Mouse (Mus musculus) olfactory bulb, adult 2 months (tissue): ENCODE data around the gene Rft1. TPM values are rescaled to one million over a fixed set of nuclear protein-coding genes. Genes with fewer than 3 reads are reported as not detected.
"Not testable (repeated sequence)": the region's sequence is repeated elsewhere in the genome, so short reads cannot be mapped to it uniquely, and the experiment has no call there.

Source experiments
- H3K27ac ChIP-seq: fragments of 200-500 bp; 2 replicates; pipeline ENCODE4 v1.5.1; 2012; ENCODE audit warnings: low read depth, low read length; ENCODE audit not compliant: insufficient read depth
- H3K4me1 ChIP-seq: fragments of 200-500 bp; 2 replicates; pipeline ENCODE4 v1.6.1; 2012; ENCODE audit warnings: low read length; ENCODE audit not compliant: control insufficient read depth, insufficient read depth
- H3K4me3 ChIP-seq: fragments of 200-500 bp; 2 replicates; pipeline ENCODE4 v1.5.1; 2012; ENCODE audit warnings: mild to moderate bottlenecking, low read depth, low read length, moderate library complexity; ENCODE audit not compliant: insufficient read depth
- CTCF ChIP-seq: fragments of 200-500 bp; IDR thresholded peaks from 2 replicates; pipeline ENCODE4 v1.5.1; 2012; ENCODE audit warnings: low read depth, mild to moderate bottlenecking, low read length, moderate library complexity; ENCODE audit not compliant: insufficient read depth
- POLR2A ChIP-seq: fragments of 200-500 bp; IDR thresholded peaks from 2 replicates; pipeline ENCODE4 v1.6.1; 2012; ENCODE audit warnings: mild to moderate bottlenecking, low read depth, low read length, moderate library complexity; ENCODE audit not compliant: insufficient read depth
- WGBS: fragments of 180-500 bp; shearing (Covaris S2); methylation state at CpG from one replicate; pipeline ENCODE4 v1.1.7; 2018; 5-methylcytosine and 5-hydroxymethylcytosine counted together
- polyA plus RNA-seq: library from polyadenylated mRNA; stranded (reverse); fragments of >200 nt; gene quantifications from 2 replicates; pipeline ENCODE4 v1.2.4, GENCODE M21; 2012; ENCODE audit warnings: low replicate concordance; ENCODE audit not compliant: missing spikeins, insufficient read depth, insufficient read length

Gene Rft1
- polyA plus RNA-seq, 1 experiment, result not detected

- TF ChIP-seq POLR2A (no peak), CTCF (no peak)
- 90% methylated on average over 1 of the region's 1 CpGs for WGBS
- Histone ChIP-seq H3K27ac (no peak overlapping the region), H3K4me1 (peaks cover 7% of the 10 kb centered on the region; the same call in 1 of the 2 replicates), H3K4me3 (no peak overlapping the region)
These were observed 59.6 kb downstream of the Rft1 start for GRCm38 (mm10) chr14:30713769-30714168.

GRCm38 (mm10) chr14:30714799-30715617 lies 60.8 kb downstream of the Rft1 start, which contains the start of gene Sfmbt1:
TSS of gene Sfmbt1 (plus strand) at chr14:30714849.
- 3% methylated on average over 87 of the region's 87 CpGs for WGBS

GRCm38 (mm10) chr14:30715618-30716050 lies 61.5 kb downstream of the Rft1 start:
- H3K4me3 ChIP-seq, result peak overlapping the region; percentile 67
- H3K4me1 ChIP-seq, result peaks cover 9% of the 10 kb centered on the region
- 1% methylated on average over 46 of the region's 68 CpGs for WGBS
- peak; percentile 47; the same call in 1 of the 2 replicates for TF ChIP-seq POLR2A
- TF ChIP-seq CTCF, result no peak
- peak overlapping the region; percentile 73 for H3K27ac ChIP-seq

More at GRCm38 (mm10) chr14:30714799-30715617, 60.8 kb downstream of the Rft1 start, which contains the start of gene Sfmbt1:
- H3K4me3 ChIP-seq, result peak within 1 kb of the TSS; percentile 67
- H3K27ac ChIP-seq, result peak within 1 kb of the TSS; percentile 73
- TF ChIP-seq CTCF, result no peak
- no peak for TF ChIP-seq POLR2A
- peaks cover 9% of the 10 kb centered on the region for H3K4me1 ChIP-seq

GRCm38 (mm10) chr14:30716051-30716952 lies 62.1 kb downstream of the Rft1 start:
- Histone ChIP-seq H3K4me1 (peaks cover 9% of the 10 kb centered on the region), H3K27ac (no peak overlapping the region), H3K4me3 (peak overlapping the region; percentile 67)
- under 1% methylated on average over 67 of the region's 106 CpGs for WGBS
- TF ChIP-seq POLR2A (no peak), CTCF (no peak)

- H3K27ac ChIP-seq, result no peak overlapping the region
- WGBS, result 3% methylated on average over 7 of the region's 7 CpGs
- TF ChIP-seq POLR2A (no peak), CTCF (no peak)
- peaks cover 9% of the 10 kb centered on the region for H3K4me1 ChIP-seq
- H3K4me3 ChIP-seq, result peak overlapping the region; percentile 67
These were observed 62.8 kb downstream of the Rft1 start for GRCm38 (mm10) chr14:30716953-30717285.

- H3K4me1 ChIP-seq, H3K4me3 ChIP-seq, H3K27ac ChIP-seq: not testable (repeated sequence)
- 93% methylated on average over 1 of the region's 1 CpGs for WGBS
These were observed 64.5 kb downstream of the Rft1 start for GRCm38 (mm10) chr14:30718696-30719095.

GRCm38 (mm10) chr14:30719514-30719913 lies 65.4 kb downstream of the Rft1 start:
- Histone ChIP-seq H3K4me1 (peaks cover 9% of the 10 kb centered on the region), H3K27ac (no peak overlapping the region), H3K4me3 (no peak overlapping the region)
- no peak for TF ChIP-seq POLR2A
- WGBS, result 22% methylated on average over 1 of the region's 1 CpGs

GRCm38 (mm10) chr14:30721850-30722249 lies 67.7 kb downstream of the Rft1 start:
- TF ChIP-seq CTCF (no peak), POLR2A (no peak)
- H3K4me1 ChIP-seq, result peaks cover 2% of the 10 kb centered on the region; the same call in 1 of the 2 replicates
- no peak overlapping the region for H3K4me3 ChIP-seq
- no peak overlapping the region for H3K27ac ChIP-seq
- WGBS, result 76% methylated on average over 1 of the region's 1 CpGs

- 73% methylated on average over 5 of the region's 5 CpGs for WGBS
- H3K4me1 ChIP-seq, result peaks cover 2% of the 10 kb centered on the region; the same call in 1 of the 2 replicates
These were observed 68.2 kb downstream of the Rft1 start for GRCm38 (mm10) chr14:30722406-30722805.

More at GRCm38 (mm10) chr14:30722406-30722805, 68.2 kb downstream of the Rft1 start:
- Histone ChIP-seq H3K27ac (no peak overlapping the region), H3K4me3 (no peak overlapping the region)
- no peak for TF ChIP-seq POLR2A
- no peak for TF ChIP-seq CTCF
